Mouse (Mus musculus): ENCODE data around the gene Plod2.

Plod2 gene

GRCm38 (mm10) chr9:92601551-92601950 lies 59.5 kb downstream of the Plod2 start:
- no peak for DNase-seq (ENCODE audit: low spot score)

- no peak for DNase-seq (ENCODE audit: low spot score)
These were observed 61.5 kb downstream of the Plod2 start for GRCm38 (mm10) chr9:92603541-92603940.

- DNase-seq (ENCODE audit: low spot score), result no peak
These were observed 68.7 kb downstream of the Plod2 start for GRCm38 (mm10) chr9:92610628-92611267.

- no peak for DNase-seq (ENCODE audit: low spot score)
These were observed 70.6 kb downstream of the Plod2 start for GRCm38 (mm10) chr9:92612641-92613040.

GRCm38 (mm10) chr9:92613206-92613605 lies 71.2 kb downstream of the Plod2 start:
- no peak for DNase-seq (ENCODE audit: low spot score)

GRCm38 (mm10) chr9:92616418-92616817 lies 74.4 kb downstream of the Plod2 start:
- DNase-seq (ENCODE audit: low spot score), result no peak

- no peak for DNase-seq (ENCODE audit: low spot score)
These were observed 75.4 kb downstream of the Plod2 start for GRCm38 (mm10) chr9:92617376-92617775.

GRCm38 (mm10) chr9:92620088-92620487 lies 78.1 kb downstream of the Plod2 start:
- no peak for DNase-seq (ENCODE audit: low spot score)

- no peak for DNase-seq (ENCODE audit: low spot score)
These were observed 79.2 kb downstream of the Plod2 start for GRCm38 (mm10) chr9:92621246-92621645.

- no peak for DNase-seq (ENCODE audit: low spot score)
These were observed 79.9 kb downstream of the Plod2 start for GRCm38 (mm10) chr9:92621878-92622282.

GRCm38 (mm10) chr9:92634792-92635191 lies 92.8 kb downstream of the Plod2 start:
- no peak for DNase-seq (ENCODE audit: low spot score)

- DNase-seq (ENCODE audit: low spot score), result no peak
These were observed 97.3 kb downstream of the Plod2 start for GRCm38 (mm10) chr9:92639200-92639897.

GRCm38 (mm10) chr9:92641717-92642116 lies 99.7 kb downstream of the Plod2 start:
- DNase-seq (ENCODE audit: low spot score), result no peak
